Mouse (Mus musculus) heart, postnatal 0 days (tissue): ENCODE results near the gene Lrp8. TPM values are rescaled to one million over a fixed set of nuclear protein-coding genes. Genes with fewer than 3 reads are reported as not detected.

Experiments
- ATAC-seq: fragments of 200-750 bp; cut with Nextera tagmentation; 2 replicates; pipeline ENCODE4 v1.8.0; 2017; ENCODE audit warnings: low read depth, moderate number of reproducible peaks, moderate library complexity; ENCODE audit not compliant: insufficient read depth
- DNase-seq: peaks from one replicate; pipeline ENCODE4 v3.0.0-alpha.2; 2016; ENCODE audit warnings: low spot score
- H3K27ac ChIP-seq: fragments of 300-500 bp; sonication (generic); 2 replicates; pipeline ENCODE4 v1.5.1; 2014; ENCODE audit warnings: low read depth, mild to moderate bottlenecking
- H3K27me3 ChIP-seq: fragments of 300-500 bp; sonication (generic); 2 replicates; pipeline ENCODE4 v1.6.1; 2014; ENCODE audit warnings: low read length, mixed read lengths; ENCODE audit not compliant: control insufficient read depth, insufficient read depth
- H3K36me3 ChIP-seq: fragments of 300-500 bp; sonication (generic); replicated peaks from 2 replicates; pipeline ENCODE4 v1.6.1; 2014; ENCODE audit warnings: low read length, mixed read lengths; ENCODE audit not compliant: control insufficient read depth, insufficient read depth
- H3K4me1 ChIP-seq: fragments of 300-500 bp; sonication (generic); 2 replicates; pipeline ENCODE4 v1.6.1; 2014; ENCODE audit warnings: antibody characterized with exemption; ENCODE audit not compliant: control insufficient read depth, insufficient read depth
- H3K4me2 ChIP-seq: fragments of 300-500 bp; sonication (generic); 2 replicates; pipeline ENCODE4 v1.6.1; 2014; ENCODE audit warnings: low read depth, mild to moderate bottlenecking, low read length, moderate library complexity
- H3K4me3 ChIP-seq: fragments of 300-500 bp; sonication (generic); 2 replicates; pipeline ENCODE4 v1.5.1; 2014; ENCODE audit warnings: low read depth, low read length
- H3K9ac ChIP-seq: fragments of 300-500 bp; sonication (generic); replicated peaks from 2 replicates; pipeline ENCODE4 v1.6.1; 2014; ENCODE audit warnings: low read depth, low read length, mixed read lengths
- H3K9me3 ChIP-seq: fragments of 300-500 bp; sonication (generic); replicated peaks from 2 replicates; pipeline ENCODE4 v1.6.1; 2016; ENCODE audit warnings: low read length; ENCODE audit not compliant: control insufficient read depth
- CTCF ChIP-seq: IDR thresholded peaks from 2 replicates; pipeline ENCODE4 v1.5.1; 2016; ENCODE audit warnings: antibody characterized with exemption, control low read depth, low read depth
- EP300 ChIP-seq: IDR thresholded peaks from 2 replicates; pipeline ENCODE4 v1.6.1; 2016; ENCODE audit warnings: antibody characterized with exemption, low read depth
- WGBS: fragments of 180-500 bp; shearing (Covaris S2); extraction: QIAGEN DNeasy Blood & Tissue Kit; methylation state at CpG from one replicate; pipeline ENCODE4 v1.1.7; 2014; 5-methylcytosine and 5-hydroxymethylcytosine counted together
- polyA plus RNA-seq: library from polyadenylated mRNA; unstranded; fragments of >200 nt; fragmentation: Nextera tagmentation; extraction: Ambion mirVana; gene quantifications from 2 replicates; pipeline ENCODE4 v1.2.1, GENCODE M21; 2015
- total RNA-seq: library from RNA; depleted of rRNA; stranded (reverse); fragments of >200 nt; gene quantifications from 2 replicates; pipeline ENCODE4 v1.2.3, GENCODE M21; 2014; ENCODE audit warnings: low replicate concordance; rRNA removed

The Lrp8 gene
- total RNA-seq (0.43 TPM in 1 of 2 replicates, not detected in the other), polyA plus RNA-seq (0.49 and 0.57 TPM in 2 replicates)

DNA sequence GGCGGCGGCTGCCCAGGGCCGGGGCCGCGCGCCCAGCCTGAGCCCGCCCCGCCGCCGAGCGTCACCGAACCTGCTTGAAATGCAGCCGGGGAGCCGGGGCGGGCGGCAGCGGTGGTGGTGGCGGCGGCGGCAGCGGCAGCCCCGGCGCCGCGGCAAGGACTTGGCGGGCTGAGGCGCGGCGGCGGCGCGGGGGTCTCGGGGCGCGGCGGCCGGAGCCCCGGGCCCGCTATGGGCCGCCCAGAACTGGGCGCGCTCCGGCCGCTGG lies at the start of gene Lrp8:
Lrp8 (plus strand) TSS at position 77 of the 265 bp plus-strand sequence.
- Histone ChIP-seq H3K4me2 (peak within 1 kb of the TSS; percentile 96), H3K4me3 (peak within 1 kb of the TSS; percentile 66), H3K9ac (peak within 1 kb of the TSS; percentile 32), H3K27ac (no peak within 1 kb of the TSS), H3K4me1 (peaks cover 14% of the 10 kb centered on the region), H3K36me3 (no peaks in the 10 kb centered on the region), H3K9me3 (no peaks in the 10 kb centered on the region), H3K27me3 (peaks cover 46% of the 10 kb centered on the region)
- WGBS, result 0% methylated on average over 24 of the region's 44 CpGs
- ATAC-seq (no peak), DNase-seq (no peak)
- TF ChIP-seq EP300 (no peak), CTCF (no peak)

GRCm38 (mm10) chr4:107756222-107756621 lies 45.8 kb upstream of the Lrp8 start:
- no peak for ATAC-seq
- Histone ChIP-seq H3K27ac (no peak overlapping the region), H3K4me2 (no peak overlapping the region), H3K9ac (no peak overlapping the region), H3K4me1 (no peaks in the 10 kb centered on the region), H3K4me3 (no peak overlapping the region), H3K36me3 (no peaks in the 10 kb centered on the region), H3K9me3 (no peaks in the 10 kb centered on the region), H3K27me3 (peaks cover 10% of the 10 kb centered on the region; the same call in 1 of the 2 replicates)
- 14% methylated on average over 10 of the region's 10 CpGs for WGBS
- no peak for DNase-seq
- TF ChIP-seq EP300, result no peak
- TF ChIP-seq CTCF, result no peak

DNA sequence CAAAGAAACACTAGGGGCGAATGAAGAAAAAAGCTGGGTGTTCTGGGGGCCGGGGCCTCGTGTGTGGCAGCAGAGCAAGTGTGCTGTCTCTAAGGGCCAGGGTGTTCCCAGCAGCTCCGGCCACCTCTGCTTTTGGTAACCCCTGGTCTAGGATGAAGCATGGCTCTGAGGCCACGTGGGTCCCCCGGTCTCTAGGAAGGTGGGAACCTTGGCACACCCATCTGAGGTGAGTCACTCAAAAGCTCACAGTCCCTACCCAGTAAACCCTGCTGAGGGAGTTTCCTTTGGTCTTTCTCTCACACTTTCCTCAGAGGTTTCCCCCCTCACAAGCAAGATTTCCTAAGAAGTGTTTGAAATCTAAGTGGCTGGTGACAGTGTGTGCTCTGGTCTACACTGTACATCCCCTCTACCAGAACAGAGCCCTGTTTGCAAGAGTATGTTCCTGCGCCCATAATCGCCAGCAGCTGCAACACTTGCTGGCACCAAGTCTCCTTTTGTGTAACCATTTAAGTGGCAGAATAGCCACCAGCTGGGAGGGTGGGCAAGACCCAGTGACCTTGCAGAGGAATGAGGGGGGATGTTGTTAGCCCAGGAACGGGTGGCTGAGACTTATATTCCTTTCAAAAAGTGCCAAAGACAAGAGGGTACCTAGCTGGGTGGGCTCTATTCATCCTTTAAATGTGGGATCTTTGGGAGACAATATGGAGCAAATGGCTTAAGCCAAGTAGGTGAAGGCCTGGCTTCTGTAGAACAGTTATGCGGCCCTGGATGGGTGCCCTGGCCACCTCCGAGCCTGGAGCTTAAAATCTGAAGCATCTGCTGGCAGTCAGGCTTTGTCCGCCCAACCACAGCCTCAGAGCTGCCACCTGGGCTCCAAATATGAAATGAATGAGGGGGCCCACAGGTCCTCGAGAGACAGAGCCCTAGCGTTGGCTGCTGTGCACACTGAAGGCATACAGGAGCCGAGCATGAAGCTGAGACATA lies 44.3 kb upstream of the Lrp8 start:
- Histone ChIP-seq H3K9ac (no peak overlapping the region), H3K9me3 (no peaks in the 10 kb centered on the region), H3K27ac (no peak overlapping the region), H3K27me3 (peaks cover 10% of the 10 kb centered on the region; the same call in 1 of the 2 replicates), H3K4me3 (no peak overlapping the region), H3K4me1 (no peaks in the 10 kb centered on the region), H3K4me2 (no peak overlapping the region), H3K36me3 (no peaks in the 10 kb centered on the region)
- ATAC-seq, result no peak
- WGBS, result 66% methylated on average over 15 of the region's 15 CpGs
- TF ChIP-seq CTCF, result no peak
- TF ChIP-seq EP300, result no peak
- no peak for DNase-seq

- no peaks in the 10 kb centered on the region for H3K36me3 ChIP-seq
- ATAC-seq (no peak), DNase-seq (no peak)
- no peak overlapping the region for H3K27ac ChIP-seq
- H3K9ac ChIP-seq, result no peak overlapping the region
- no peaks in the 10 kb centered on the region for H3K9me3 ChIP-seq
- 76% methylated on average over 9 of the region's 9 CpGs for WGBS
- H3K4me1 ChIP-seq, result no peaks in the 10 kb centered on the region
- H3K4me2 ChIP-seq, result no peak overlapping the region
- TF ChIP-seq CTCF, result no peak
- no peak for TF ChIP-seq EP300
- H3K27me3 ChIP-seq, result peaks cover 10% of the 10 kb centered on the region; the same call in 1 of the 2 replicates
- H3K4me3 ChIP-seq, result no peak overlapping the region
Measured at GRCm38 (mm10) chr4:107758938-107759337, 43.1 kb upstream of the Lrp8 start.

- Histone ChIP-seq H3K27ac (no peak overlapping the region), H3K27me3 (0 out of 2 replicates have a peak, but pooled peaks cover 5% of the 10 kb centered on the region), H3K4me1 (no peaks in the 10 kb centered on the region), H3K4me2 (no peak overlapping the region), H3K4me3 (no peak overlapping the region), H3K36me3 (no peaks in the 10 kb centered on the region), H3K9me3 (no peaks in the 10 kb centered on the region), H3K9ac (no peak overlapping the region)
- DNase-seq (no peak), ATAC-seq (no peak)
- WGBS, result 51% methylated on average over 3 of the region's 3 CpGs
- TF ChIP-seq EP300 (no peak), CTCF (no peak)
Measured at GRCm38 (mm10) chr4:107763001-107763400, 39.1 kb upstream of the Lrp8 start.
